Mouse (Mus musculus): Measurements from ENCODE around the gene Bmx. TPM values are rescaled to one million over a fixed set of nuclear protein-coding genes. Genes with fewer than 3 reads are reported as not detected.

Gene Bmx
- polyA plus RNA-seq, 1 experiment from 2014 or later, result 0.59 TPM

DNA sequence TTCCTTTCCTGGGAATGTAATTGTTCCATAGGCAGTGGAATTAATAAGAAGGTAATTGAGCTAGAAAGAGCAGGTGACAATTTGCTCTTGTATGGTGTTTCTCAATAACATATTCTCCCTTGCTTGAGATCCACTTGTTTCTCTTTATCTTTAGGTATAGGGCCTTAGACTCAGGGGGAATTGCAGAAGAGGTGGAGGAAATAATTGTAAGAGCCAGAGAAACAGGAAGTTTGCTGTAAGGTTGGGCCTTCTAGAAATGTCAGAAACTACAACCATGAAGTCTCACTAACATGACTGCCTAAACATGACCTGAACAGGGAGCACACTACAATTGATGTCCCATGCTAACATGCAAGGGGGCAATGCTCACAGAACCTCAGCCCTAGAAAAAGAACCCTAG, 68.1 kb downstream of the Bmx start:
- H3K9ac ChIP-seq, result no peak overlapping the region
- no peaks in the 10 kb centered on the region for H3K4me1 ChIP-seq (replicated peaks; ENCODE audit: control insufficient read depth, insufficient read depth, low read length)
- DNase-seq (ENCODE audit: low spot score) (no peak), ATAC-seq (ENCODE audit: low FRiP score) (no peak)
- H3K4me3 ChIP-seq (replicated peaks; ENCODE audit: low read length), result no peak overlapping the region
- H3K9me3 ChIP-seq (ENCODE audit: control insufficient read depth, low read length), result no peaks in the 10 kb centered on the region
- 0 out of 2 replicates have a peak, but pooled peaks cover 4% of the 10 kb centered on the region for H3K27me3 ChIP-seq (ENCODE audit: control insufficient read depth, insufficient read depth, low read length)
- no peak overlapping the region for H3K4me2 ChIP-seq (replicated peaks)
- H3K27ac ChIP-seq, result no peak overlapping the region
- no peaks in the 10 kb centered on the region for H3K36me3 ChIP-seq (replicated peaks; ENCODE audit: control insufficient read depth, insufficient read depth)

DNA sequence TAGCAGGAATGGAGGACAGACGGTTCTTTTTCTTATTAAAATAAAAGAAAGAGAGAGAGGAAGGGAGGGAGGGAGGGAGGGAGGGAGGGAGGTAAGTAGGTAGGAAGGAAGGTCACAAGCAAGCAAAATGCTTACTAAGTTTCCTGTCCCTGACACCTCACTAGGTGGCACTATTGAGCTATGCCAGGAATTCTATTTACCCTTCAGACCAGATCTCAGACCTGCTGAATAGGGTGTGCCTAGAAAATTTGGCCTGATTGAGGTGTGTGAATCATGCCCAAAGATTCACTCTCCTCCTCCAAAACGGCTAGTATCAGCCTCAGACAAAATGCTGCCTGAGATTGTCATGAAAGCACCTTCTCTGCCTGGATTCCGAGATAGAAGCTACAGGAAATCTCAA, 74.1 kb downstream of the Bmx start:
- ATAC-seq (ENCODE audit: low FRiP score) (0 out of 2 replicates have a peak, but pooled peaks have one; percentile 31), DNase-seq (ENCODE audit: low spot score) (peak; percentile 66)
- Histone ChIP-seq H3K4me1 (replicated peaks; ENCODE audit: control insufficient read depth, insufficient read depth, low read length) (no peaks in the 10 kb centered on the region), H3K4me2 (replicated peaks) (no peak overlapping the region), H3K9me3 (ENCODE audit: control insufficient read depth, low read length) (no peaks in the 10 kb centered on the region), H3K27me3 (ENCODE audit: control insufficient read depth, insufficient read depth, low read length) (peaks cover 11% of the 10 kb centered on the region; the same call in 1 of the 2 replicates), H3K36me3 (replicated peaks; ENCODE audit: control insufficient read depth, insufficient read depth) (no peaks in the 10 kb centered on the region), H3K9ac (no peak overlapping the region), H3K27ac (no peak overlapping the region), H3K4me3 (replicated peaks; ENCODE audit: low read length) (no peak overlapping the region)
- 35% methylated on average over 3 of the region's 3 CpGs for WGBS

DNA sequence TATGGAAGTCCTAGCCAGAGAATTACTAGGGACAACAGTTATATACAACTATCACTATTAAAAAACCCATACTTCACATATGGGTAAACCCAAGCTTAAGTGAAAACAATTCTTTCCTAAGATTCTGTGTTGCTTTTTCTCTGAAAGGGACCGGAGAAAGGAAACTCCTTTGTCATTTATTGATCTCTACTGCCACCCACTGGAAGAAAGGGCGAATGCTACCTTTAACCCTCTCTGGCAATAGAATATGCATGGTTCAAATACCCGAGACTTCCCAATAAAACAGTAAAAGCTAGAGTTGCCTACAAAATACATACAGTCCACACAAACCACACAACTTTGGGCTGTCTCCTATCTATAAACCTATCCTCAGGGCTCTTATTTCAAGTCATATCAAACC, 78.2 kb downstream of the Bmx start:
- no peak for ATAC-seq (ENCODE audit: low FRiP score)
- 8% methylated on average over 3 of the region's 3 CpGs for WGBS
- H3K4me2 ChIP-seq (replicated peaks), result no peak overlapping the region
- no peak overlapping the region for H3K4me3 ChIP-seq (replicated peaks; ENCODE audit: low read length)
- peak; percentile 80 for DNase-seq (ENCODE audit: low spot score)
- H3K27ac ChIP-seq, result no peak overlapping the region
- H3K4me1 ChIP-seq (replicated peaks; ENCODE audit: control insufficient read depth, insufficient read depth, low read length), result no peaks in the 10 kb centered on the region
- H3K9ac ChIP-seq, result no peak overlapping the region
- H3K27me3 ChIP-seq (ENCODE audit: control insufficient read depth, insufficient read depth, low read length), result peaks cover 16% of the 10 kb centered on the region; the same call in 1 of the 2 replicates
- H3K36me3 ChIP-seq (replicated peaks; ENCODE audit: control insufficient read depth, insufficient read depth), result no peaks in the 10 kb centered on the region
- H3K9me3 ChIP-seq (ENCODE audit: control insufficient read depth, low read length), result no peaks in the 10 kb centered on the region

DNA sequence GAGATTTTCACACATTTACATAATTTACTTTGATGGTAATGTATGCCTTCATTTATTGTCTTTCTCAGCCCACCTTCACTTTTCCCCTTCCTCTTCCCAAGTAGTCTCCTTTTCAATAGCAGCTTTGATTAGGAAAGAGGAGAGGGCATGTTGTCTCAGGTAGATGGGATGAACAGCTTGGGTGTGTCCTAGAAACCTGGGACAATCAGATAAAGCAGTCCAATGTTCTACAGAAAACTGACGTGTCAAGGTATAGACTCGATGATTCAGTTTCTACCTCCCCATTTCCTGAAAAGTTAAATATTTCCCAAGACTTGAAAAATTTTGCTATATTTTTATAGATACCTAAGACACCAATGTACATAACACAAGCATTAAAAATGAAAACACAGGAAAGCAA, 79.1 kb downstream of the Bmx start:
- Histone ChIP-seq H3K9me3 (ENCODE audit: control insufficient read depth, low read length) (no peaks in the 10 kb centered on the region), H3K4me1 (replicated peaks; ENCODE audit: control insufficient read depth, insufficient read depth, low read length) (no peaks in the 10 kb centered on the region), H3K4me3 (replicated peaks; ENCODE audit: low read length) (no peak overlapping the region), H3K9ac (no peak overlapping the region), H3K27ac (no peak overlapping the region), H3K36me3 (replicated peaks; ENCODE audit: control insufficient read depth, insufficient read depth) (no peaks in the 10 kb centered on the region), H3K27me3 (ENCODE audit: control insufficient read depth, insufficient read depth, low read length) (peaks cover 16% of the 10 kb centered on the region; the same call in 1 of the 2 replicates), H3K4me2 (replicated peaks) (no peak overlapping the region)
- WGBS, result 89% methylated on average over 2 of the region's 2 CpGs
- DNase-seq (ENCODE audit: low spot score) (no peak), ATAC-seq (ENCODE audit: low FRiP score) (no peak)

DNA sequence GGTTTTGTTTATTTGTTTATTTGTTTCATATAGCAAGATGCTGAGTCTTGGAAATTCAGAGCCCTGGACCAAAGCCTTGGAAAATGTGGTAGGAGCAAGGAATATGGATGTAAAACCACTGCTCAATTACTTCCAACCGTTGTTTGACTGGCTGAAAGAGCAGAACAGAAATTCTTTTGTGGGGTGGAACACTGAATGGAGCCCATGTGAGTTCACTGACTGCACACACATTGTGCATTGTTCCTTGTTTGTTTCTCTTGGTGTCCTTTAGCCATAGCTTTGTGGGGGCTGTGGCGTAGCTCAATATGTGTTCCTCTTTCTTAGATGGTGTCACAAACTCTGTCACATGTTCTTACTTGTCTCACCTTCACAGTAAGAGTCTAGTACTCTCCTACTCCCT, 82.2 kb downstream of the Bmx start:
- Histone ChIP-seq H3K27me3 (ENCODE audit: control insufficient read depth, insufficient read depth, low read length) (0 out of 2 replicates have a peak, but pooled peaks cover 5% of the 10 kb centered on the region), H3K9me3 (ENCODE audit: control insufficient read depth, low read length) (no peaks in the 10 kb centered on the region), H3K4me1 (replicated peaks; ENCODE audit: control insufficient read depth, insufficient read depth, low read length) (no peaks in the 10 kb centered on the region), H3K9ac (no peak overlapping the region), H3K27ac (no peak overlapping the region), H3K4me3 (replicated peaks; ENCODE audit: low read length) (no peak overlapping the region), H3K36me3 (replicated peaks; ENCODE audit: control insufficient read depth, insufficient read depth) (no peaks in the 10 kb centered on the region), H3K4me2 (replicated peaks) (no peak overlapping the region)
- ATAC-seq (ENCODE audit: low FRiP score) (no peak), DNase-seq (ENCODE audit: low spot score) (no peak)
- 57% methylated on average over 2 of the region's 2 CpGs for WGBS

DNA sequence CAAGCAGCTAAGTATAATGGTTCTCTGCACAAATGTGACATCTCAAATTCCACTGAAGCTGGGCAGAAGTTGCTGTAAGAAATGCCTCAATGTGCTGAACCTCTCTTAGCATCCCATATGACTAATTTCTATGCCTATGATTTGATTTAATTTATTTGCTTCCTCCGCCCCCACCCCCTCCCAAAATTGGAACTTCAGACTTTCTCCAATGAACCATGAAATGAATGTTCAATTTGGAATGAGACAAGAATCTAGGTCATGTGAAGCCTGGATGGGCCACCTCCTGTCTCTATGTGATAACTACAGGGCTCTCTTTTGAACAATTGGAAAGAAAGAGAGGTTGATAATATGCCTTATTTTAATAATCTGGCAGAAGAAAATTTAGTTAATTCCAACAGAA, 82.7 kb downstream of the Bmx start:
- no peak overlapping the region for H3K9ac ChIP-seq
- no peak overlapping the region for H3K4me2 ChIP-seq (replicated peaks)
- no peak overlapping the region for H3K27ac ChIP-seq
- ATAC-seq (ENCODE audit: low FRiP score) (no peak), DNase-seq (ENCODE audit: low spot score) (no peak)
- H3K4me1 ChIP-seq (replicated peaks; ENCODE audit: control insufficient read depth, insufficient read depth, low read length), result no peaks in the 10 kb centered on the region
- WGBS, result 79% methylated on average over 1 of the region's 1 CpGs
- H3K4me3 ChIP-seq (replicated peaks; ENCODE audit: low read length), result no peak overlapping the region
- no peaks in the 10 kb centered on the region for H3K9me3 ChIP-seq (ENCODE audit: control insufficient read depth, low read length)
- 0 out of 2 replicates have a peak, but pooled peaks cover 5% of the 10 kb centered on the region for H3K27me3 ChIP-seq (ENCODE audit: control insufficient read depth, insufficient read depth, low read length)
- H3K36me3 ChIP-seq (replicated peaks; ENCODE audit: control insufficient read depth, insufficient read depth), result no peaks in the 10 kb centered on the region

DNA sequence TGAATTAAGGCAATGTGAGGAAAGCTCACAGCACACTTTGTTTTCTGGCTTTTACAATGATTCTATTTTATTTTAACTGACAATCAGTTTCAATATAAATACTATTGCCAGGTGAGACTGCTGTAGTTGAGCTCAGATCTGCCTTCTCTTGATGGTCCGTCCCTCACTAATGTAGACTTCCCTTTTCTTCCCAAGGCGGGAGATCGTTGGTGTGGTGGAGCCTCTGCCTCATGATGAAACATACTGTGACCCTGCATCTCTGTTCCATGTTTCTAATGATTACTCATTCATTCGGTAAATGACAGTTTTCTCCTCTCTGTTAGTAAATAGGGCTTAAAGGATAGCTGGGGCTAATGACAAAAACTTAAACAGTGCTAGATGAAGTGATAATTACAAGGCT, 84.1 kb downstream of the Bmx start:
- H3K9ac ChIP-seq, result no peak overlapping the region
- no peak overlapping the region for H3K4me3 ChIP-seq (replicated peaks; ENCODE audit: low read length)
- H3K27ac ChIP-seq, result no peak overlapping the region
- H3K4me1 ChIP-seq (replicated peaks; ENCODE audit: control insufficient read depth, insufficient read depth, low read length), result no peaks in the 10 kb centered on the region
- no peaks in the 10 kb centered on the region for H3K9me3 ChIP-seq (ENCODE audit: control insufficient read depth, low read length)
- H3K4me2 ChIP-seq (replicated peaks), result no peak overlapping the region
- 0 out of 2 replicates have a peak, but pooled peaks cover 11% of the 10 kb centered on the region for H3K27me3 ChIP-seq (ENCODE audit: control insufficient read depth, insufficient read depth, low read length)
- H3K36me3 ChIP-seq (replicated peaks; ENCODE audit: control insufficient read depth, insufficient read depth), result no peaks in the 10 kb centered on the region
- 99% methylated on average over 4 of the region's 4 CpGs for WGBS
- ATAC-seq (ENCODE audit: low FRiP score), result no peak
- DNase-seq (ENCODE audit: low spot score), result no peak

DNA sequence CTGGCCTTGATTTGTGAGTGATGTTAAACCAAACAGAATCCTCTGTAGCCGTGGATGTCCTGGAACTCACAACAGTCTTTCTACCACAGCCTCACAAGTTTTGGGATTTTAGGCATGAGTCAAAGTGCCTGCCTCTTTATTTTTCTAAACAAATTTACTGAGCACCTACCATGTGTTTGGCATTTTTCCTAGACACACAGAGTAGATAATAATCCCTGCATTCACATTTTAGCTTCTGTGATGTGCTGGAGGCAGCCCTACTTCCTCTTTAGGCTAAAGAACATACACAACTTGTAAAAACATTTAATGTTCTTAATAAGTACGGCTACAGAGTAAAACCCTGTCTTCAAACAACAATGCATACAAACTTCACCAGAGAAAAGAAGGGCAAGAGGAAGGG, 87.0 kb downstream of the Bmx start:
- Histone ChIP-seq H3K9ac (no peak overlapping the region), H3K4me2 (replicated peaks) (no peak overlapping the region), H3K9me3 (ENCODE audit: control insufficient read depth, low read length) (no peaks in the 10 kb centered on the region), H3K36me3 (replicated peaks; ENCODE audit: control insufficient read depth, insufficient read depth) (no peaks in the 10 kb centered on the region), H3K4me1 (replicated peaks; ENCODE audit: control insufficient read depth, insufficient read depth, low read length) (no peaks in the 10 kb centered on the region), H3K27me3 (ENCODE audit: control insufficient read depth, insufficient read depth, low read length) (0 out of 2 replicates have a peak, but pooled peaks cover 11% of the 10 kb centered on the region), H3K4me3 (replicated peaks; ENCODE audit: low read length) (no peak overlapping the region), H3K27ac (no peak overlapping the region)
- ATAC-seq (ENCODE audit: low FRiP score), result no peak
- 79% methylated on average over 2 of the region's 2 CpGs for WGBS
- no peak for DNase-seq (ENCODE audit: low spot score)

DNA sequence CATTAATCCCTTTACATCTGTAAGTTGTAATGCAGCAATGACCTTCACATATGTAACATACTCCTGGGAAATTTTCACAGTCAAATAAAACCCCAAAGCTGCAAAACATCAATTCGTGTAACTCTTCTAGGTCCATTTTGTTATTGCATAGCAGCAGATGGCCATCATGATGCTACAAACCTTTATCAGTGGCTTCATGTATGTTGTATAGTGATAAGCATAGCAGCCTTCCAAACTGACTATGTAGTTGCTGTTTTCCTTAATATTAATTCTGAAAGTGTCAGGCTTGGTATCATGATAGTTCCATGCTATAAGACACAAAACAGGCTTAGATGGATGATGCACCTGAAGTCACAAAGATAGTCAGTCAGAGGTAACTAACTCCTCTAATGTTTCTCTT, 93.3 kb downstream of the Bmx start:
- Histone ChIP-seq H3K9ac (no peak overlapping the region), H3K4me1 (replicated peaks; ENCODE audit: control insufficient read depth, insufficient read depth, low read length) (no peaks in the 10 kb centered on the region), H3K9me3 (ENCODE audit: control insufficient read depth, low read length) (no peaks in the 10 kb centered on the region), H3K36me3 (replicated peaks; ENCODE audit: control insufficient read depth, insufficient read depth) (no peaks in the 10 kb centered on the region), H3K4me3 (replicated peaks; ENCODE audit: low read length) (no peak overlapping the region), H3K4me2 (replicated peaks) (no peak overlapping the region), H3K27me3 (ENCODE audit: control insufficient read depth, insufficient read depth, low read length) (peaks cover 22% of the 10 kb centered on the region), H3K27ac (no peak overlapping the region)
- WGBS, result 76% methylated on average over 1 of the region's 1 CpGs
- no peak for DNase-seq (ENCODE audit: low spot score)
- ATAC-seq (ENCODE audit: low FRiP score), result no peak

DNA sequence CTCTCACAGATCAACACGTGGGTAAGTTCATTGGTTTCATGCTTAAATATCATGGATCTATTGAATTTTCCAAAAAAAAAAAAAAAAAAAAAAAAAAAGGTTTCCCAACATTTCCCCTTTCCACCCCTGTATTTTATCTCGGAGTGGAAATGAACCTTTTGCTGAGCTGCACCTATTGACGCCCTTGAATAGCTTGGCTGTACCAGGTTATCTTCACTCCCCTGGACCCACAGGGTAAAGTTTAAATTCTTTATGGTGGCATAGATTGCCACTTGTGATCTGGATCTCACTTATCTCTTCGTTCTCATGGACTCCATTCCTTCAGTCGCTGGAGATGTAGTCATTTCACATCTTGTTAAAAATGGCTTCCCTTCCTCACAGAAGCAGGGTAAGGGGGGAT, 103.4 kb downstream of the Bmx start:
- no peak for ATAC-seq (ENCODE audit: low FRiP score)
- Histone ChIP-seq H3K4me1 (replicated peaks; ENCODE audit: control insufficient read depth, insufficient read depth, low read length) (no peaks in the 10 kb centered on the region), H3K4me3 (replicated peaks; ENCODE audit: low read length) (no peak overlapping the region), H3K4me2 (replicated peaks) (no peak overlapping the region), H3K9me3 (ENCODE audit: control insufficient read depth, low read length) (no peaks in the 10 kb centered on the region), H3K9ac (no peak overlapping the region), H3K36me3 (replicated peaks; ENCODE audit: control insufficient read depth, insufficient read depth) (no peaks in the 10 kb centered on the region), H3K27me3 (ENCODE audit: control insufficient read depth, insufficient read depth, low read length) (peaks cover 14% of the 10 kb centered on the region), H3K27ac (no peak overlapping the region)
- WGBS, result 81% methylated on average over 5 of the region's 5 CpGs
- no peak for DNase-seq (ENCODE audit: low spot score)
